Mouse (Mus musculus) heart, postnatal 0 days (tissue): ENCODE measurements around the gene Cubn.

Source experiments
- CTCF ChIP-seq: IDR thresholded peaks from 2 replicates; pipeline ENCODE4 v1.5.1; 2016; ENCODE audit warnings: antibody characterized with exemption, control low read depth, low read depth
- EP300 ChIP-seq: IDR thresholded peaks from 2 replicates; pipeline ENCODE4 v1.6.1; 2016; ENCODE audit warnings: antibody characterized with exemption, low read depth

GRCm38 (mm10) chr2:13297733-13298132 is 193.9 kb downstream of the Cubn start:
- TF ChIP-seq EP300 (no peak), CTCF (no peak)
